8 mouse cellular contexts compared by ENCODE assay signal in genomic region chr1:23382806-23383653, GRCm38 (mm10). TPM values are rescaled to one million over a fixed set of nuclear protein-coding genes. Genes with fewer than 3 reads are reported as not detected.
A peak's percentile ranks its signal among the peaks of the same experiment; 100 is the strongest.
DNase-seq lines count a peak whose midpoint lies in the region; ATAC-seq and TF ChIP-seq lines count a peak whose summit lies in the region.

No protein-coding gene starts in this region.

- H3K27ac ChIP-seq in ES-E14 (ENCODE audit: insufficient read depth, low read depth, low read length, poor library complexity, severe bottlenecking) = no peak overlapping the region
- peak overlapping the region; percentile 89 for H3K27ac ChIP-seq in forebrain, embryonic 15.5 days (replicated peaks)

- TF ChIP-seq CTCF in lung, adult 2 months (IDR thresholded peaks at IDR 0.05; ENCODE audit: insufficient read depth, low read length) = no peak

- peak overlapping the region; percentile 87 for H3K9ac ChIP-seq in ES-E14 (ENCODE audit: insufficient read depth, low read depth, low read length, poor library complexity, severe bottlenecking)
- H3K9ac ChIP-seq in forebrain, embryonic 15.5 days (replicated peaks) = peak overlapping the region; percentile 80

- no peaks in the 10 kb centered on the region for H3K27me3 ChIP-seq in forebrain, embryonic 15.5 days

- TF ChIP-seq POLR2A in lung, adult 2 months (IDR thresholded peaks at IDR 0.05; ENCODE audit: borderline replicate concordance, extremely low read depth, low read depth, low read length) = no peak

- H3K4me3 ChIP-seq in ES-E14 (ENCODE audit: insufficient read depth in 1 of 2, low read depth in 1 of 2, low read length in 2 of 2, poor library complexity in 1 of 2, severe bottlenecking in 1 of 2) = peak overlapping the region; percentile 83 to 86
- H3K4me3 ChIP-seq in forebrain, embryonic 15.5 days = peak overlapping the region; percentile 91
- peak overlapping the region; percentile 59 for H3K4me3 ChIP-seq in lung, adult 2 months (replicated peaks; ENCODE audit: extremely low read depth, low read depth, low read length)

- under 1% methylated on average over 79 of the region's 93 CpGs for WGBS in forebrain, embryonic 15.5 days
- WGBS in lung, adult 2 months = under 1% methylated on average over 87 of the region's 93 CpGs

- ATAC-seq in forebrain, embryonic 15.5 days (replicated peaks) = peak; percentile 94
- ATAC-seq in neutrophil, adult 5-6 weeks (ENCODE audit: extremely low read depth, insufficient number of reproducible peaks, low FRiP score, poor library complexity, severe bottlenecking) = peak; percentile 93

- in situ Hi-C loops in ES-E14 (cut with MboI; ENCODE audit: low sequenced_read_pairs in 2 of 2, unreplicated experiment in 2 of 2) = no loop called here

- H3K4me2 ChIP-seq in forebrain, embryonic 15.5 days (replicated peaks) = peak overlapping the region; percentile 94

- peak; percentile 85 for DNase-seq in ES-E14 (ENCODE audit: low read depth, low spot score)
- DNase-seq in cerebellum, adult 11-12 months = peak; percentile 99
- peak; percentile 98 for DNase-seq in heart, postnatal 25 days (ENCODE audit: low spot score)
- DNase-seq in layer of hippocampus, adult 18-20 months (ENCODE audit: low spot score in 2 of 2) = peak; percentile 92 to 95
- DNase-seq in lung, adult 2 months = peak; percentile 98
- DNase-seq in thymus, adult 18-20 months = peak; percentile 78 to 80

- H3K4me1 ChIP-seq in ES-E14 (ENCODE audit: control insufficient read depth in 2 of 2, insufficient read depth in 2 of 2, low read length in 2 of 2, poor library complexity in 1 of 2) = peaks cover 2 to 4% of the 10 kb centered on the region in 2 experiments; a peak in 1 of 4 replicates
- peaks cover 40% of the 10 kb centered on the region for H3K4me1 ChIP-seq in forebrain, embryonic 15.5 days
- peaks cover 7% of the 10 kb centered on the region for H3K4me1 ChIP-seq in lung, adult 2 months (ENCODE audit: control insufficient read depth, insufficient read depth, low read length)

- H3K36me3 ChIP-seq in ES-E14 (ENCODE audit: control insufficient read depth, insufficient read depth, low read length, poor library complexity, severe bottlenecking) = no peaks in the 10 kb centered on the region
- H3K36me3 ChIP-seq in forebrain, embryonic 15.5 days = no peaks in the 10 kb centered on the region

- no peaks in the 10 kb centered on the region for H3K9me3 ChIP-seq in ES-E14 (ENCODE audit: control insufficient read depth, insufficient read depth, low read depth, low read length)
- H3K9me3 ChIP-seq in forebrain, embryonic 15.5 days = no peaks in the 10 kb centered on the region

- intact Hi-C loops in heart, postnatal 25 days (cut with DNase I) = loop anchor here (10.0 kb wide), 2 partner anchors 118 to 198 kb away; no protein-coding TSS in a partner anchor

TF ChIP-seq in ES-E14, 5 proteins besides CTCF, POLR2A, EP300 and RAD21:
- TF ChIP-seq MAFK (IDR thresholded peaks at IDR 0.05; ENCODE audit: insufficient read depth, low read depth, low read length) (no peak), CHD2 (IDR thresholded peaks at IDR 0.05; ENCODE audit: low read depth, low read length) (no peak), ZNF384 (IDR thresholded peaks at IDR 0.05; ENCODE audit: low read depth, low read length) (no peak), HCFC1 (IDR thresholded peaks at IDR 0.05; ENCODE audit: borderline replicate concordance, insufficient read depth, low read length) (no peak), ZC3H11A (IDR thresholded peaks at IDR 0.05; ENCODE audit: borderline replicate concordance, low read depth, low read length) (no peak)
TF ChIP-seq in ES-E14: peak in this region for 0.

RNA-seq across cellular contexts. Expression of gene Ogfrl1, which starts 14.5 kb away (rescaled TPM):
- 3.9 and 5.4 TPM in 2 replicates for total RNA-seq in ES-E14 (2012; rRNA removed)
- 15.1 and 17.1 TPM in 2 replicates for polyA plus RNA-seq in forebrain, embryonic 15.5 days (2015; fragmentation: Nextera tagmentation; extraction: Ambion mirVana)
- total RNA-seq in heart, postnatal 25 days (2021) = 10 to 100 TPM; 15.2 to 17.5 TPM
- 100 to 1,000 TPM; 126 to 133 TPM for total RNA-seq in layer of hippocampus, adult 18-20 months (2021)
- 7.4 and 7.9 TPM in 2 replicates for polyA plus RNA-seq in lung, adult 2 months (2012; rRNA removed)
- 97.8 and 100 TPM in 2 replicates for total RNA-seq in neutrophil, adult 5-6 weeks (2017)
